Mouse (Mus musculus) ES-Bruce4 (cell line): Measurements from ENCODE around the gene Caskin2.

Experiments used
- CTCF ChIP-seq: IDR thresholded peaks from one replicate; pipeline ENCODE4 v1.8.1; 2011; ENCODE audit warnings: low read depth, low read length
- EP300 ChIP-seq: IDR thresholded peaks from 2 replicates; pipeline ENCODE4 v1.6.1; 2011; ENCODE audit warnings: low read depth, low read length; ENCODE audit not compliant: insufficient read depth
- POLR2A ChIP-seq: IDR thresholded peaks from one replicate; pipeline ENCODE4 v1.8.1; 2011; ENCODE audit warnings: low read length; ENCODE audit not compliant: insufficient read depth

- no peak for TF ChIP-seq POLR2A
- TF ChIP-seq EP300 = no peak
- TF ChIP-seq CTCF = no peak
Measured at GRCm38 (mm10) chr11:115857936-115858335, 44.5 kb upstream of the Caskin2 start.
